In the genomic region with DNA sequence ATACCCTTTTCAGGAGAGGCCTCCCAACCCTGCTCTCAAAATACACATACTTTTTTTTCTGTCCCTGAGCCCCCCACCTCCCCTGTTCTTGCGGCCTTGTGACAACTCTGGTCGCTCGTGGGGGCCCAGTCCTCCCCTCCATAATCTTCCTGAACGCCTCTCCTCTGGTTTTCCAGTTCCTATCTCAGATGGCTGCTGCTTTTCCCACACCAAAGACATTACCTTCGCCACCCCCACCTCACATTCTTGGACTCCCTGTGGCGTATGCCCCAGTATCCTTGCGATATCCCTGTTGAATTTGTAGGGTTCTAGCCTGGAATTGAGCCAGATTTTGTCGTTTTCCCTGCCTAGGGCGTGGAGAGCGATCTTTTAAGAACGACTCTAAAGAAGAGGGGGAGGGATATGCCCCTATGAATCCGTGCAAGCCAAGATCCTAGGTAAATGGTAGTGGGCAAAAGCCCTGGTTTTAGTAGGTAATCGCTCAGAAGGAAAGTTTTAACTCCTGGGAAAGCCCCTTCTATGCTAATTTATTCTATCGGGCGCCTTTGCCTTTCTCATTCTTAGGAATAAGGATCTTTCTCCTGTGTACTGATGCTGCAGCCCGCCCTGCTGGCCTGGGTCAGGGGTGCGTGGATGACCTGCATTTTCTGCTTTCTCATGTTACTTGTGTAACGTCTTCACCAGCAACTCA, we compare ENCODE assay signal across 8 mouse cellular contexts. TPM values are rescaled to one million over a fixed set of nuclear protein-coding genes. Genes with fewer than 3 reads are reported as not detected.
A peak's percentile ranks its signal among the peaks of the same experiment; 100 is the strongest.
DNase-seq lines count a peak whose midpoint lies in the region; ATAC-seq and TF ChIP-seq lines count a peak whose summit lies in the region.

No protein-coding gene starts in this region.

- no peaks in the 10 kb centered on the region for H3K27me3 ChIP-seq in intestine, embryonic 16.5 days (replicated peaks; ENCODE audit: control insufficient read depth, insufficient read depth, low read length)
- H3K27me3 ChIP-seq in limb, embryonic 15.5 days, result no peaks in the 10 kb centered on the region
- no peaks in the 10 kb centered on the region for H3K27me3 ChIP-seq in myocyte (ENCODE audit: control insufficient read depth, insufficient read depth, insufficient read length)
- H3K27me3 ChIP-seq in testis, adult 2 months (ENCODE audit: control insufficient read depth, insufficient read depth, low read length), result no peaks in the 10 kb centered on the region

- no peaks in the 10 kb centered on the region for H3K36me3 ChIP-seq in intestine, embryonic 16.5 days (ENCODE audit: control insufficient read depth, insufficient read depth, low read length)
- H3K36me3 ChIP-seq in limb, embryonic 15.5 days, result no peaks in the 10 kb centered on the region
- peaks cover 7% of the 10 kb centered on the region for H3K36me3 ChIP-seq in myocyte (ENCODE audit: control insufficient read depth, insufficient read depth)
- H3K36me3 ChIP-seq in testis, adult 2 months (ENCODE audit: control insufficient read depth, insufficient read depth, low read length), result no peaks in the 10 kb centered on the region

- no peaks in the 10 kb centered on the region for H3K9me3 ChIP-seq in intestine, embryonic 16.5 days (ENCODE audit: control insufficient read depth, low read length)
- H3K9me3 ChIP-seq in limb, embryonic 15.5 days, result no peaks in the 10 kb centered on the region

- H3K4me1 ChIP-seq in intestine, embryonic 16.5 days (ENCODE audit: control insufficient read depth, insufficient read depth, low read length), result peaks cover 25% of the 10 kb centered on the region
- H3K4me1 ChIP-seq in limb, embryonic 15.5 days, result peaks cover 22% of the 10 kb centered on the region
- H3K4me1 ChIP-seq in testis, adult 2 months (ENCODE audit: control insufficient read depth, insufficient read depth, low read length), result no peaks in the 10 kb centered on the region

- H3K4me3 ChIP-seq in gastrocnemius, adult 2 months, result peak overlapping the region; percentile 92
- H3K4me3 ChIP-seq in intestine, embryonic 16.5 days (ENCODE audit: low read length), result peak overlapping the region; percentile 91
- peak overlapping the region; percentile 84 for H3K4me3 ChIP-seq in limb, embryonic 15.5 days
- H3K4me3 ChIP-seq in myocyte, result peak overlapping the region; percentile 76
- peak overlapping the region; percentile 93 for H3K4me3 ChIP-seq in testis, adult 2 months (ENCODE audit: control insufficient read depth, low read depth, low read length)

- H3K4me2 ChIP-seq in intestine, embryonic 16.5 days (ENCODE audit: low read depth, low read length), result peak overlapping the region; percentile 59
- peak overlapping the region; percentile 69 for H3K4me2 ChIP-seq in limb, embryonic 15.5 days
- peak overlapping the region; percentile 76 for H3K4me2 ChIP-seq in myocyte (ENCODE audit: low read depth)

- 0 out of 2 replicates have a peak, but pooled peaks have one; percentile 7 for TF ChIP-seq CTCF in gastrocnemius, adult 2 months (IDR thresholded peaks at IDR 0.05)
- TF ChIP-seq CTCF in testis, adult 2 months (IDR thresholded peaks at IDR 0.05; ENCODE audit: control insufficient read depth, insufficient read depth, insufficient replicate concordance, low read depth, low read length), result no peak

- H3ac ChIP-seq in myocyte (ENCODE audit: control insufficient read depth, insufficient read length), result peak overlapping the region; percentile 89

- intact Hi-C loops in gastrocnemius, adult 2 months (cut with DNase I), result loop anchor here (2.0 to 5.0 kb wide), 2 partner anchors 21 to 249 kb away; a partner anchor contains a TSS

- under 1% methylated on average over 18 of the region's 18 CpGs for whole genome bisulfite sequencing in intestine, embryonic 16.5 days
- WGBS in limb, embryonic 15.5 days, result under 1% methylated on average over 18 of the region's 18 CpGs

- peak overlapping the region; percentile 100 for H3K27ac ChIP-seq in gastrocnemius, adult 2 months
- peak overlapping the region; percentile 100 for H3K27ac ChIP-seq in intestine, embryonic 16.5 days (ENCODE audit: low read length)
- peak overlapping the region; percentile 100 for H3K27ac ChIP-seq in limb, embryonic 15.5 days
- H3K27ac ChIP-seq in testis, adult 2 months (ENCODE audit: control insufficient read depth, insufficient read depth, low read depth, low read length), result peak overlapping the region; percentile 96

- no peak for TF ChIP-seq POLR2A in myocyte (IDR thresholded peaks at IDR 0.05; ENCODE audit: insufficient read length, low read depth)
- TF ChIP-seq POLR2A in testis, adult 2 months (IDR thresholded peaks at IDR 0.05; ENCODE audit: control insufficient read depth, low read depth, low read length), result no peak

- peak; percentile 17 to 29 for DNase-seq in monocyte, adult 2 months (ENCODE audit: low read depth in 1 of 2, low spot score in 2 of 2)
- DNase-seq in cerebellum, postnatal 14 days, result peak; percentile 57
- DNase-seq in gastrocnemius, adult 2 months, result peak; percentile 33

- peak overlapping the region; percentile 100 for H3K9ac ChIP-seq in intestine, embryonic 16.5 days (ENCODE audit: low read depth, low read length)
- H3K9ac ChIP-seq in limb, embryonic 15.5 days, result peak overlapping the region; percentile 96

- ATAC-seq in monocyte, adult 5-6 weeks (replicated peaks; ENCODE audit: insufficient number of reproducible peaks, low FRiP score, low TSS enrichment, poor library complexity, severe bottlenecking), result no peak
- ATAC-seq in intestine, embryonic 16.5 days, result no peak
- no peak for ATAC-seq in limb, embryonic 15.5 days (ENCODE audit: insufficient number of reproducible peaks, low FRiP score, low TSS enrichment, low read depth)

- peaks cover 84% of the 10 kb centered on the region for H3K79me2 ChIP-seq in myocyte (ENCODE audit: control insufficient read depth, insufficient read depth)

TF ChIP-seq in myocyte, 11 proteins besides CTCF, POLR2A, EP300 and RAD21:
- TF ChIP-seq POLR2AphosphoS2 (IDR thresholded peaks at IDR 0.05; ENCODE audit: insufficient read length, low read depth) (peak; percentile 60), TCF12 (IDR thresholded peaks at IDR 0.05; ENCODE audit: insufficient read depth, poor library complexity, severe bottlenecking) (no peak)

RNA-seq across cellular contexts. Expression of a gene that starts 1.0 kb away (rescaled TPM):
- 50.2 to 111 TPM (median 50.6 TPM) in 3 replicates for total RNA-seq in monocyte, adult 5-6 weeks (2017)
- total RNA-seq in gastrocnemius, adult 2 months (2021), result 10 to 100 TPM; 28.4 to 29.3 TPM
- 58.5 and 61.2 TPM in 2 replicates for polyA plus RNA-seq in intestine, embryonic 16.5 days (2015; fragmentation: Nextera tagmentation; extraction: Ambion mirVana)
- 77.3 and 79.8 TPM in 2 replicates for polyA plus RNA-seq in limb, embryonic 15.5 days (2015; fragmentation: Nextera tagmentation; extraction: Ambion mirVana)
- 21.8 TPM for polyA plus RNA-seq in myocyte (2012; fragmentation: generic; extraction: Trizol)
- 21.3 TPM in 2 replicates for polyA plus RNA-seq in testis, adult 2 months (2012; rRNA removed)

RNA-seq across cellular contexts. Expression of a gene that starts 32.2 kb away (rescaled TPM):
- 43.8 to 77.0 TPM (median 65.1 TPM) in 3 replicates for total RNA-seq in monocyte, adult 5-6 weeks (2017)
- total RNA-seq in gastrocnemius, adult 2 months (2021), result 10 to 100 TPM; 13.7 to 14.5 TPM
- 57.7 and 63.0 TPM in 2 replicates for polyA plus RNA-seq in intestine, embryonic 16.5 days (2015; fragmentation: Nextera tagmentation; extraction: Ambion mirVana)
- polyA plus RNA-seq in limb, embryonic 15.5 days (2015; fragmentation: Nextera tagmentation; extraction: Ambion mirVana), result 45.1 and 46.7 TPM in 2 replicates
- 22.9 TPM for polyA plus RNA-seq in myocyte (2012; fragmentation: generic; extraction: Trizol)
- 45.0 and 54.4 TPM in 2 replicates for polyA plus RNA-seq in testis, adult 2 months (2012; rRNA removed)
